Mouse (Mus musculus) heart, adult 2 months (tissue): Measurements from ENCODE around the gene Vmn1r114. TPM values are rescaled to one million over a fixed set of nuclear protein-coding genes. Genes with fewer than 3 reads are reported as not detected.
"Not testable (repeated sequence)": the region's sequence is repeated elsewhere in the genome, so short reads cannot be mapped to it uniquely, and the experiment has no call there.

ENCODE experiments used
- DNase-seq, 2 experiments: peaks; one replicate each; pipeline ENCODE4 v3.0.0; 2021
- H3K27ac ChIP-seq: fragments of 200-600 bp; 2 replicates; pipeline ENCODE4 v1.8.1; 2022
- H3K27me3 ChIP-seq: fragments of 200-500 bp; 2 replicates; pipeline ENCODE4 v1.6.1; 2012; ENCODE audit warnings: mild to moderate bottlenecking, low read length, inconsistent platforms, mixed read lengths; ENCODE audit not compliant: control insufficient read depth, insufficient read depth
- H3K36me3 ChIP-seq: fragments of 200-500 bp; 2 replicates; pipeline ENCODE4 v1.6.1; 2012; ENCODE audit warnings: low read length, inconsistent platforms; ENCODE audit not compliant: control insufficient read depth, insufficient read depth
- H3K4me1 ChIP-seq: fragments of 200-500 bp; 2 replicates; pipeline ENCODE4 v1.6.1; 2011; ENCODE audit warnings: low read length; ENCODE audit not compliant: control insufficient read depth, insufficient read depth
- H3K4me3 ChIP-seq: fragments of 200-600 bp; 2 replicates; pipeline ENCODE4 v1.8.1; 2022
- H3K79me2 ChIP-seq: fragments of 200-500 bp; replicated peaks from 2 replicates; pipeline ENCODE4 v1.6.1; 2012; ENCODE audit warnings: mild to moderate bottlenecking, inconsistent platforms, low read length, moderate library complexity, mixed read lengths; ENCODE audit not compliant: control insufficient read depth, insufficient read depth
- H3K9ac ChIP-seq: fragments of 200-500 bp; 2 replicates; pipeline ENCODE4 v1.6.1; 2012; ENCODE audit warnings: low read depth, mild to moderate bottlenecking, control low read depth, inconsistent platforms, low read length, mixed read lengths
- WGBS: fragments of 180-500 bp; shearing (Covaris S2); methylation state at CpG from one replicate; pipeline ENCODE4 v1.1.7; 2018; 5-methylcytosine and 5-hydroxymethylcytosine counted together
- intact Hi-C: fragments of 180-260 bp; cut with DNase I; formaldehyde crosslinking; loops from one replicate; pipeline ENCODE4 v1.15.1; 2025
- long read RNA-seq: library from polyadenylated mRNA; stranded (forward); transcript quantifications from one replicate; pipeline ENCODE4 v2.0.0, GENCODE M21; 2021
- polyA plus RNA-seq: library from polyadenylated mRNA; depleted of rRNA; stranded (reverse); fragments of >200 nt; gene quantifications from 2 replicates; pipeline ENCODE4 v1.2.3, GENCODE M21; 2012; rRNA removed
- total RNA-seq, 2 experiments: library from RNA; stranded (reverse); gene quantifications; 2 replicates each; pipeline ENCODE4 v1.2.3; 2021

The Vmn1r114 gene
- total RNA-seq (not detected), polyA plus RNA-seq (not detected in 2 replicates)
- long read RNA-seq, result 0 reads

GRCm38 (mm10) chr7:20812086-20812485 lies at the start of gene Vmn1r114:
TSS of gene Vmn1r114 (minus strand) at chr7:20812186.
- H3K9ac ChIP-seq, intact Hi-C loops, DNase-seq, H3K79me2 ChIP-seq, H3K4me1 ChIP-seq, H3K36me3 ChIP-seq, H3K27ac ChIP-seq, H3K27me3 ChIP-seq, H3K4me3 ChIP-seq: not testable (repeated sequence)
- no CpG with 5 or more reads among the region's 5 CpGs for whole genome bisulfite sequencing

GRCm38 (mm10) chr7:20844885-20845284 lies 32.9 kb upstream of the Vmn1r114 start, which contains the start of gene Vmn1r115:
TSS of gene Vmn1r115 (minus strand) at chr7:20844985.
- H3K27ac ChIP-seq, result not testable (repeated sequence)
- 67% methylated on average over 1 of the region's 3 CpGs for WGBS

GRCm38 (mm10) chr7:20786985-20787384 lies 25.0 kb downstream of the Vmn1r114 start, which contains the start of gene Vmn1r113:
TSS of gene Vmn1r113 (plus strand) at chr7:20787285.
- H3K27me3 ChIP-seq, H3K9ac ChIP-seq, H3K27ac ChIP-seq, DNase-seq, H3K79me2 ChIP-seq, intact Hi-C loops, H3K4me1 ChIP-seq, H3K36me3 ChIP-seq, H3K4me3 ChIP-seq: not testable (repeated sequence)
- WGBS, result 50% methylated on average over 2 of the region's 2 CpGs

More at GRCm38 (mm10) chr7:20844885-20845284, 32.9 kb upstream of the Vmn1r114 start, which contains the start of gene Vmn1r115:
- H3K79me2 ChIP-seq, H3K36me3 ChIP-seq, H3K4me1 ChIP-seq, DNase-seq, H3K27me3 ChIP-seq, H3K9ac ChIP-seq, H3K4me3 ChIP-seq, intact Hi-C loops: not testable (repeated sequence)

- H3K27me3 ChIP-seq, H3K79me2 ChIP-seq, H3K36me3 ChIP-seq, intact Hi-C loops, H3K4me1 ChIP-seq, DNase-seq, H3K27ac ChIP-seq, H3K4me3 ChIP-seq, H3K9ac ChIP-seq: not testable (repeated sequence)
- no CpG with 5 or more reads among the region's 3 CpGs for WGBS
These were observed 41.1 kb downstream of the Vmn1r114 start, which contains the start of gene Vmn1r112 for GRCm38 (mm10) chr7:20770885-20771284. TSS of gene Vmn1r112 (plus strand) at chr7:20771185.

Other genes with a start within 250 kb of the Vmn1r114 start
- not detected for gene Gm4141, start 235.9 kb downstream of the Vmn1r114 start, total RNA-seq
- gene Gm4141, start 235.9 kb downstream of the Vmn1r114 start, polyA plus RNA-seq, result not detected in 2 replicates
- not detected for gene Gm4513, start 213.2 kb downstream of the Vmn1r114 start, total RNA-seq
- gene Gm4513, start 213.2 kb downstream of the Vmn1r114 start, polyA plus RNA-seq, result not detected in 2 replicates
- not detected for gene Vmn1r107, start 143.3 kb downstream of the Vmn1r114 start, total RNA-seq
- gene Vmn1r107, start 143.3 kb downstream of the Vmn1r114 start, polyA plus RNA-seq, result not detected in 2 replicates
- gene Vmn1r111, start 109.0 kb downstream of the Vmn1r114 start, total RNA-seq, result not detected
- not detected in 2 replicates for gene Vmn1r111, start 109.0 kb downstream of the Vmn1r114 start, polyA plus RNA-seq
- gene Gm10668, start 81.6 kb downstream of the Vmn1r114 start, total RNA-seq, result not detected
- gene Gm10668, start 81.6 kb downstream of the Vmn1r114 start, polyA plus RNA-seq, result not detected in 2 replicates
- gene Vmn1r112, start 41.0 kb downstream of the Vmn1r114 start, total RNA-seq, result not detected
- gene Vmn1r112, start 41.0 kb downstream of the Vmn1r114 start, polyA plus RNA-seq, result not detected in 2 replicates
- not detected for gene Vmn1r113, start 24.9 kb downstream of the Vmn1r114 start, total RNA-seq
- not detected in 2 replicates for gene Vmn1r113, start 24.9 kb downstream of the Vmn1r114 start, polyA plus RNA-seq
- gene Vmn1r115, start 32.8 kb upstream of the Vmn1r114 start, total RNA-seq, result not detected
- gene Vmn1r115, start 32.8 kb upstream of the Vmn1r114 start, polyA plus RNA-seq, result not detected in 2 replicates
- not detected for gene Vmn1r116, start 60.1 kb upstream of the Vmn1r114 start, total RNA-seq
- gene Vmn1r116, start 60.1 kb upstream of the Vmn1r114 start, polyA plus RNA-seq, result not detected in 2 replicates
- not detected for gene Vmn1r117, start 71.9 kb upstream of the Vmn1r114 start, total RNA-seq
- not detected in 2 replicates for gene Vmn1r117, start 71.9 kb upstream of the Vmn1r114 start, polyA plus RNA-seq
- not detected for gene Vmn1r118, start 100.2 kb upstream of the Vmn1r114 start, total RNA-seq
- gene Vmn1r118, start 100.2 kb upstream of the Vmn1r114 start, polyA plus RNA-seq, result not detected in 2 replicates
- gene Vmn1r119, start 200.3 kb upstream of the Vmn1r114 start, total RNA-seq, result not detected
- gene Vmn1r119, start 200.3 kb upstream of the Vmn1r114 start, polyA plus RNA-seq, result not detected in 2 replicates
- not detected for gene Vmn1r120, start 241.6 kb upstream of the Vmn1r114 start, total RNA-seq
- not detected in 2 replicates for gene Vmn1r120, start 241.6 kb upstream of the Vmn1r114 start, polyA plus RNA-seq